Mouse (Mus musculus): ENCODE results near the gene Ankrd31. TPM values are rescaled to one million over a fixed set of nuclear protein-coding genes. Genes with fewer than 3 reads are reported as not detected.

Gene Ankrd31
- total and polyA plus RNA-seq, 2 experiments from 2014 or later, result not detected

GRCm38 (mm10) chr13:96924985-96925745 lies 177.1 kb downstream of the Ankrd31 start:
- Histone ChIP-seq H3K27me3 (ENCODE audit: control insufficient read depth, insufficient read depth, low read length) (peaks cover 11% of the 10 kb centered on the region; the same call in 1 of the 2 replicates), H3K9me3 (replicated peaks; ENCODE audit: control insufficient read depth, low read length) (no peaks in the 10 kb centered on the region), H3K36me3 (replicated peaks; ENCODE audit: control insufficient read depth, insufficient read depth, low read length) (no peaks in the 10 kb centered on the region), H3K9ac (replicated peaks; ENCODE audit: low read depth, low read length) (peak overlapping the region; percentile 56), H3K27ac (ENCODE audit: low read depth) (no peak overlapping the region), H3K4me3 (ENCODE audit: low read depth, low read length) (peak overlapping the region; percentile 69), H3K4me1 (ENCODE audit: control insufficient read depth, insufficient read depth) (no peaks in the 10 kb centered on the region), H3K4me2 (ENCODE audit: low read depth, low read length) (peak overlapping the region; percentile 90)
- DNase-seq (ENCODE audit: low spot score) (no peak), ATAC-seq (ENCODE audit: insufficient read depth, low read depth) (peak; percentile 50)
- TF ChIP-seq CTCF (IDR thresholded peaks at IDR 0.05; ENCODE audit: low read depth) (no peak), EP300 (IDR thresholded peaks at IDR 0.05; ENCODE audit: low read depth) (no peak)
- WGBS, result 2% methylated on average over 52 of the region's 53 CpGs

- H3K27me3 ChIP-seq (ENCODE audit: control insufficient read depth, insufficient read depth, low read length), result peaks cover 11% of the 10 kb centered on the region; the same call in 1 of the 2 replicates
- ATAC-seq (ENCODE audit: insufficient read depth, low read depth) (no peak), DNase-seq (ENCODE audit: low spot score) (no peak)
- 70% methylated on average over 10 of the region's 10 CpGs for WGBS
- no peak overlapping the region for H3K4me3 ChIP-seq (ENCODE audit: low read depth, low read length)
- TF ChIP-seq CTCF (IDR thresholded peaks at IDR 0.05; ENCODE audit: low read depth) (no peak), EP300 (IDR thresholded peaks at IDR 0.05; ENCODE audit: low read depth) (no peak)
- H3K4me1 ChIP-seq (ENCODE audit: control insufficient read depth, insufficient read depth), result no peaks in the 10 kb centered on the region
- H3K9ac ChIP-seq (replicated peaks; ENCODE audit: low read depth, low read length), result no peak overlapping the region
- no peak overlapping the region for H3K4me2 ChIP-seq (ENCODE audit: low read depth, low read length)
- no peaks in the 10 kb centered on the region for H3K9me3 ChIP-seq (replicated peaks; ENCODE audit: control insufficient read depth, low read length)
- no peak overlapping the region for H3K27ac ChIP-seq (ENCODE audit: low read depth)
- no peaks in the 10 kb centered on the region for H3K36me3 ChIP-seq (replicated peaks; ENCODE audit: control insufficient read depth, insufficient read depth, low read length)
Measured at GRCm38 (mm10) chr13:96925991-96926725, 178.1 kb downstream of the Ankrd31 start.

GRCm38 (mm10) chr13:96927781-96928180 lies 179.7 kb downstream of the Ankrd31 start:
- H3K4me2 ChIP-seq (ENCODE audit: low read depth, low read length), result no peak overlapping the region
- no peak for DNase-seq (ENCODE audit: low spot score)

GRCm38 (mm10) chr13:96928432-96929039 lies 180.5 kb downstream of the Ankrd31 start:
- Histone ChIP-seq H3K9ac (replicated peaks; ENCODE audit: low read depth, low read length) (no peak overlapping the region), H3K36me3 (replicated peaks; ENCODE audit: control insufficient read depth, insufficient read depth, low read length) (no peaks in the 10 kb centered on the region), H3K4me2 (ENCODE audit: low read depth, low read length) (no peak overlapping the region), H3K4me3 (ENCODE audit: low read depth, low read length) (no peak overlapping the region), H3K27me3 (ENCODE audit: control insufficient read depth, insufficient read depth, low read length) (peaks cover 13% of the 10 kb centered on the region; the same call in 1 of the 2 replicates), H3K27ac (ENCODE audit: low read depth) (no peak overlapping the region), H3K4me1 (ENCODE audit: control insufficient read depth, insufficient read depth) (no peaks in the 10 kb centered on the region), H3K9me3 (replicated peaks; ENCODE audit: control insufficient read depth, low read length) (no peaks in the 10 kb centered on the region)
- ATAC-seq (ENCODE audit: insufficient read depth, low read depth) (no peak), DNase-seq (ENCODE audit: low spot score) (no peak)
- TF ChIP-seq EP300 (IDR thresholded peaks at IDR 0.05; ENCODE audit: low read depth) (no peak), CTCF (IDR thresholded peaks at IDR 0.05; ENCODE audit: low read depth) (no peak)
- WGBS, result 72% methylated on average over 8 of the region's 8 CpGs

More at GRCm38 (mm10) chr13:96927781-96928180, 179.7 kb downstream of the Ankrd31 start:
- no peak overlapping the region for H3K9ac ChIP-seq (replicated peaks; ENCODE audit: low read depth, low read length)
- 89% methylated on average over 1 of the region's 1 CpGs for WGBS
- H3K36me3 ChIP-seq (replicated peaks; ENCODE audit: control insufficient read depth, insufficient read depth, low read length), result no peaks in the 10 kb centered on the region
- H3K4me3 ChIP-seq (ENCODE audit: low read depth, low read length), result no peak overlapping the region
- H3K27me3 ChIP-seq (ENCODE audit: control insufficient read depth, insufficient read depth, low read length), result peaks cover 11% of the 10 kb centered on the region; the same call in 1 of the 2 replicates
- TF ChIP-seq EP300 (IDR thresholded peaks at IDR 0.05; ENCODE audit: low read depth), result no peak
- no peak for TF ChIP-seq CTCF (IDR thresholded peaks at IDR 0.05; ENCODE audit: low read depth)
- H3K4me1 ChIP-seq (ENCODE audit: control insufficient read depth, insufficient read depth), result no peaks in the 10 kb centered on the region
- ATAC-seq (ENCODE audit: insufficient read depth, low read depth), result no peak
- H3K9me3 ChIP-seq (replicated peaks; ENCODE audit: control insufficient read depth, low read length), result no peaks in the 10 kb centered on the region
- H3K27ac ChIP-seq (ENCODE audit: low read depth), result no peak overlapping the region

GRCm38 (mm10) chr13:96932745-96933144 lies 184.7 kb downstream of the Ankrd31 start:
- Histone ChIP-seq H3K9ac (replicated peaks; ENCODE audit: low read depth, low read length) (no peak overlapping the region), H3K4me3 (ENCODE audit: low read depth, low read length) (no peak overlapping the region), H3K4me1 (ENCODE audit: control insufficient read depth, insufficient read depth) (no peaks in the 10 kb centered on the region), H3K27ac (ENCODE audit: low read depth) (no peak overlapping the region), H3K36me3 (replicated peaks; ENCODE audit: control insufficient read depth, insufficient read depth, low read length) (no peaks in the 10 kb centered on the region), H3K27me3 (ENCODE audit: control insufficient read depth, insufficient read depth, low read length) (0 out of 2 replicates have a peak, but pooled peaks cover 3% of the 10 kb centered on the region), H3K9me3 (replicated peaks; ENCODE audit: control insufficient read depth, low read length) (no peaks in the 10 kb centered on the region), H3K4me2 (ENCODE audit: low read depth, low read length) (no peak overlapping the region)
- TF ChIP-seq CTCF (IDR thresholded peaks at IDR 0.05; ENCODE audit: low read depth), result no peak
- no peak for TF ChIP-seq EP300 (IDR thresholded peaks at IDR 0.05; ENCODE audit: low read depth)
- WGBS, result 82% methylated on average over 5 of the region's 5 CpGs
- DNase-seq (ENCODE audit: low spot score) (no peak), ATAC-seq (ENCODE audit: insufficient read depth, low read depth) (no peak)

Measured in heart, postnatal 0 days (tissue).